8 mouse cellular contexts compared by ENCODE assay signal in the genomic region with DNA sequence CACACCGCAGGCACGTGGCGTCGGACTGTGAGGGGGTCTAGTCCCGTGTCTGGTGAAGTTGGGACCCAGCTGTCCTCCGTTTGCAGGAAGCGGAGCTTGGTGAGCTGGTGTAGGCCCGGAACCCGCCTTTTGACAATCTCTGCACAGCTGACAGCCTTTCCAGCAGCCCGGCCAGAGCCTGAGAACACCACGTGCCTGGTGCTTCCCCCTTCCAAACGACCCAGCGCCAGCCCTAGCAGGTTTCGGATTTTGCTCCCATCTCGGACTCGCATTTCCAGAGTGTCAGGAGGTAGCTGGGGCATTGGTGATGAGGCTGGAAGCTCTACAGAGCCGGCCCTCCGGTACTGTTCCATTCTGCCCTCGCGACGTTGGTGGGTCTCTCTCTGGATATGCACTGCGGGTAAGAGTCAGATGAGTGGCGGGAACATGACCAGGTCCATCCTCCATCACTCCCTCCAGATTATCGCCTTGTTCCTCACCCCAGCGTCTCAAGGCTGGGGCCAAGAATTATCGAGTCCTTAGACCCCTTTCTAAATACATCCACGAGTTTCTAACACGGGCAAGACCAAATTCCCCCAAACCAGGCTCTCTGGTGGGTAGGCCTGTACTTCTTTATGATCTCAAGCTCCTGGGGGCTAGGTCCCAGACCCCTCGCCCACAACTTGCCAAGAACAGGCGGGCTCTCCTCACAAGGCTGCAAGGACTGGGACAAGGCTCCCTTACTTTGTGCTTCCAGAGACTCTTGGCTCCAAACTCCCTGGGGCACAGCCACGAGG. TPM values are rescaled to one million over a fixed set of nuclear protein-coding genes. Genes with fewer than 3 reads are reported as not detected.
A peak's percentile ranks its signal among the peaks of the same experiment; 100 is the strongest.
DNase-seq lines count a peak whose midpoint lies in the region; ATAC-seq lines count a peak whose summit lies in the region.

No protein-coding gene starts in this region.

- H3K36me3 ChIP-seq in lung, embryonic 15.5 days = peaks cover 10% of the 10 kb centered on the region; the same call in 1 of the 2 replicates
- peaks cover 48% of the 10 kb centered on the region for H3K36me3 ChIP-seq in erythroblast, embryonic 14.5 days (ENCODE audit: control insufficient read depth)
- H3K36me3 ChIP-seq in hindbrain, embryonic 10.5 days = peaks cover 51% of the 10 kb centered on the region
- H3K36me3 ChIP-seq in limb, embryonic 13.5 days = peaks cover 21% of the 10 kb centered on the region

- 29% methylated on average over 31 of the region's 31 CpGs for WGBS in lung, embryonic 15.5 days
- WGBS in hindbrain, embryonic 10.5 days = 50% methylated on average over 31 of the region's 31 CpGs
- 45% methylated on average over 31 of the region's 31 CpGs for WGBS in limb, embryonic 13.5 days

- no peaks in the 10 kb centered on the region for H3K27me3 ChIP-seq in lung, embryonic 15.5 days
- H3K27me3 ChIP-seq in erythroblast, embryonic 14.5 days (ENCODE audit: control insufficient read depth) = peaks cover 10% of the 10 kb centered on the region
- peaks cover 3% of the 10 kb centered on the region; the same call in 1 of the 2 replicates for H3K27me3 ChIP-seq in hindbrain, embryonic 10.5 days (ENCODE audit: insufficient read depth, poor library complexity, severe bottlenecking)
- peaks cover 6% of the 10 kb centered on the region for H3K27me3 ChIP-seq in limb, embryonic 13.5 days

- peak overlapping the region; percentile 88 for H3K4me3 ChIP-seq in lung, embryonic 15.5 days
- peak overlapping the region; percentile 73 for H3K4me3 ChIP-seq in erythroblast, embryonic 14.5 days (replicated peaks)
- H3K4me3 ChIP-seq in hindbrain, embryonic 10.5 days = peak overlapping the region; percentile 75
- peak overlapping the region; percentile 81 for H3K4me3 ChIP-seq in limb, embryonic 13.5 days

- no peak for DNase-seq in lung, postnatal 36 days
- no peak for DNase-seq in hindbrain, embryonic 10.5 days (ENCODE audit: low spot score)
- DNase-seq in skeletal muscle tissue, adult 2 months (ENCODE audit: low read depth, low spot score) = peak; percentile 63
- DNase-seq in frontal cortex, postnatal 36 days (ENCODE audit: low spot score in 2 of 2) = no peak
- DNase-seq in urinary bladder, adult 2 months (ENCODE audit: low spot score) = no peak

- peak overlapping the region; percentile 82 for H3K27ac ChIP-seq in lung, embryonic 15.5 days
- H3K27ac ChIP-seq in hindbrain, embryonic 10.5 days = peak overlapping the region; percentile 97
- peak overlapping the region; percentile 73 for H3K27ac ChIP-seq in limb, embryonic 13.5 days

- no peaks in the 10 kb centered on the region for H3K9me3 ChIP-seq in lung, embryonic 15.5 days
- no peaks in the 10 kb centered on the region for H3K9me3 ChIP-seq in erythroblast, embryonic 14.5 days (ENCODE audit: control insufficient read depth, low read length)
- no peaks in the 10 kb centered on the region for H3K9me3 ChIP-seq in hindbrain, embryonic 10.5 days
- H3K9me3 ChIP-seq in limb, embryonic 13.5 days = no peaks in the 10 kb centered on the region

- ATAC-seq in lung, embryonic 15.5 days (ENCODE audit: borderline replicate concordance, extremely low read depth, low FRiP score, low TSS enrichment) = peak; percentile 15; the same call in 1 of the 2 replicates
- no peak for ATAC-seq in limb, embryonic 13.5 days (ENCODE audit: low FRiP score, low read depth)

- peak overlapping the region; percentile 97 for H3K9ac ChIP-seq in lung, embryonic 15.5 days
- peak overlapping the region; percentile 90 for H3K9ac ChIP-seq in limb, embryonic 13.5 days

- peak overlapping the region; percentile 95 for H3K4me2 ChIP-seq in lung, embryonic 15.5 days
- H3K4me2 ChIP-seq in limb, embryonic 13.5 days (replicated peaks) = peak overlapping the region; percentile 94

- peaks cover 25% of the 10 kb centered on the region for H3K4me1 ChIP-seq in lung, embryonic 15.5 days
- H3K4me1 ChIP-seq in erythroblast, embryonic 14.5 days (ENCODE audit: control insufficient read depth) = peaks cover 35% of the 10 kb centered on the region
- H3K4me1 ChIP-seq in hindbrain, embryonic 10.5 days (replicated peaks) = peaks cover 63% of the 10 kb centered on the region
- peaks cover 48% of the 10 kb centered on the region for H3K4me1 ChIP-seq in limb, embryonic 13.5 days

RNA-seq across cellular contexts. Expression of a gene that starts 0.7 kb away (rescaled TPM):
- 80.4 and 89.8 TPM in 2 replicates for polyA plus RNA-seq in lung, embryonic 15.5 days (2015; fragmentation: Nextera tagmentation; extraction: Ambion mirVana)
- polyA plus RNA-seq in erythroblast, embryonic 14.5 days (2012) = 7.5 and 11.4 TPM in 2 replicates
- 89.7 and 96.6 TPM in 2 replicates for polyA plus RNA-seq in hindbrain, embryonic 10.5 days (2016; fragmentation: Nextera tagmentation; extraction: Ambion mirVana)
- polyA plus RNA-seq in limb, embryonic 13.5 days (2015; fragmentation: Nextera tagmentation; extraction: Ambion mirVana) = 74.9 and 76.6 TPM in 2 replicates
- 32.6 and 40.5 TPM in 2 replicates for polyA plus RNA-seq in urinary bladder, adult 2 months (2012; rRNA removed)

RNA-seq across cellular contexts. Expression of a gene that starts 10.4 kb away (rescaled TPM):
- polyA plus RNA-seq in lung, embryonic 15.5 days (2015; fragmentation: Nextera tagmentation; extraction: Ambion mirVana) = 133 and 136 TPM in 2 replicates
- 23.8 and 38.0 TPM in 2 replicates for polyA plus RNA-seq in erythroblast, embryonic 14.5 days (2012)
- 171 and 232 TPM in 2 replicates for polyA plus RNA-seq in hindbrain, embryonic 10.5 days (2016; fragmentation: Nextera tagmentation; extraction: Ambion mirVana)
- polyA plus RNA-seq in limb, embryonic 13.5 days (2015; fragmentation: Nextera tagmentation; extraction: Ambion mirVana) = 104 and 106 TPM in 2 replicates
- polyA plus RNA-seq in urinary bladder, adult 2 months (2012; rRNA removed) = 68.8 and 98.7 TPM in 2 replicates

RNA-seq across cellular contexts. Expression of a gene that starts 12.8 kb away (rescaled TPM):
- polyA plus RNA-seq in lung, embryonic 15.5 days (2015; fragmentation: Nextera tagmentation; extraction: Ambion mirVana) = 131 and 136 TPM in 2 replicates
- 0.14 and 0.17 TPM in 2 replicates for polyA plus RNA-seq in erythroblast, embryonic 14.5 days (2012)
- 84.3 and 91.4 TPM in 2 replicates for polyA plus RNA-seq in hindbrain, embryonic 10.5 days (2016; fragmentation: Nextera tagmentation; extraction: Ambion mirVana)
- polyA plus RNA-seq in limb, embryonic 13.5 days (2015; fragmentation: Nextera tagmentation; extraction: Ambion mirVana) = 405 and 439 TPM in 2 replicates
- 77.4 and 78.3 TPM in 2 replicates for polyA plus RNA-seq in urinary bladder, adult 2 months (2012; rRNA removed)

RNA-seq across cellular contexts. Expression of a gene that starts 15.7 kb away (rescaled TPM):
- polyA plus RNA-seq in lung, embryonic 15.5 days (2015; fragmentation: Nextera tagmentation; extraction: Ambion mirVana) = 7.8 TPM in 2 replicates
- not detected in 2 replicates for polyA plus RNA-seq in erythroblast, embryonic 14.5 days (2012)
- 29.7 and 51.6 TPM in 2 replicates for polyA plus RNA-seq in hindbrain, embryonic 10.5 days (2016; fragmentation: Nextera tagmentation; extraction: Ambion mirVana)
- polyA plus RNA-seq in limb, embryonic 13.5 days (2015; fragmentation: Nextera tagmentation; extraction: Ambion mirVana) = 5.1 and 5.5 TPM in 2 replicates
- 28.6 and 49.0 TPM in 2 replicates for polyA plus RNA-seq in urinary bladder, adult 2 months (2012; rRNA removed)

RNA-seq across cellular contexts. Expression of a gene that starts 18.3 kb away (rescaled TPM):
- polyA plus RNA-seq in lung, embryonic 15.5 days (2015; fragmentation: Nextera tagmentation; extraction: Ambion mirVana) = not detected in 2 replicates
- not detected in 2 replicates for polyA plus RNA-seq in erythroblast, embryonic 14.5 days (2012)
- 0.36 and 0.88 TPM in 2 replicates for polyA plus RNA-seq in hindbrain, embryonic 10.5 days (2016; fragmentation: Nextera tagmentation; extraction: Ambion mirVana)
- 0.14 TPM in 1 of 2 replicates, not detected in the other for polyA plus RNA-seq in limb, embryonic 13.5 days (2015; fragmentation: Nextera tagmentation; extraction: Ambion mirVana)
- polyA plus RNA-seq in urinary bladder, adult 2 months (2012; rRNA removed) = 1.3 and 1.9 TPM in 2 replicates

Comparison
In these comparisons a context has a peak if more than half of its experiments do, and no peak if none do; other contexts are left out.
1. RNA of a gene that starts 12.8 kb away (polyA plus RNA-seq): 405 to 439 TPM in limb, embryonic 13.5 days, 131 to 136 TPM in lung, embryonic 15.5 days, 84.3 to 91.4 TPM in hindbrain, embryonic 10.5 days and 77.4 to 78.3 TPM in urinary bladder, adult 2 months; 0.14 to 0.17 TPM in erythroblast, embryonic 14.5 days; every median in the first group is over 10 times any median in the second.
2. Peak in every context shown above with its lines, with median percentiles within 50 percentile points of each other: H3K27ac ChIP-seq and H3K4me3 ChIP-seq.